Mouse (Mus musculus): Measurements from ENCODE around the gene Slc16a2.

The Slc16a2 gene

DNA sequence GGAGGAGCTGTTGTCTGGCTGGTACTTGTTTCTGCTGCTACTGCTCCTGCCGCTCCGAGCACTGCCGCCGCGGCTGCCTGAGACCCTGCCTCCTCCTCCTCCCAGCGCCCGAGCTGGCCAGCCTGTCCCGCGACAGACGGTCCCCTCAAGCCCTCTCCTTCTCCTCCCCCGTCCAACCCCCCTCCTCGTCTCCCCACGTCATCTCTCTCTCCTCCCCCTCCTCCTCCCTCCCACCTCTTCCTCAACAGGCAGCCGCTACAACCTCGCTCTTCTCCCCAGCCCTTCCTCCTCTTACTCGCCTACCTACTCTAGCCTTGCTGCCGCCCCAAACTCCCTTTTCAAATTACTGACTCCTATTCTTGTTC lies at the start of gene Slc16a2:
Gene Slc16a2 (minus strand): TSS at position 152 of the 365 bp plus-strand sequence.
- DNase-seq (ENCODE audit: low spot score in 2 of 2): peak; percentile 12 to 64

GRCm38 (mm10) chrX:103863502-103863901 lies 41.7 kb upstream of the Slc16a2 start:
- DNase-seq (ENCODE audit: low spot score in 2 of 2): no peak

DNA sequence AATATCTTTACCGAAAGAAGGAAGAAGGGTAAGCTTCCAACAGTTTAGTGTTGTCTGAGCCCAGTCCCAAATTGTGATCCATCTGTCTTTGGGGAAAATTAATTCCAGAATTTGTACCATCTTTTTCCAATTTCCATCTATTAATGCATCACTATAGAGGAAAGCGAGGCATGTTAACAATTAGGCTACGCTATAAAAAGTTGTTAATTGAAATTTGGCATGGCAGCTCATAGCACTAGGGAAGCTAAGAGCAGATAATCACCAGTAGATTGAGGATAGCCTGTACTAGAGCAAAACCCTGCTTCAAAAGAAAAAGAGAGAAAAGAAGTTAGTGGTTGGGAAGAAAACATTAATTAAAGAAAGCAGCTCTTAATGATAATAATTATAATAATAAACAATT lies 41.1 kb upstream of the Slc16a2 start:
- no peak for DNase-seq (ENCODE audit: low spot score in 2 of 2)

DNA sequence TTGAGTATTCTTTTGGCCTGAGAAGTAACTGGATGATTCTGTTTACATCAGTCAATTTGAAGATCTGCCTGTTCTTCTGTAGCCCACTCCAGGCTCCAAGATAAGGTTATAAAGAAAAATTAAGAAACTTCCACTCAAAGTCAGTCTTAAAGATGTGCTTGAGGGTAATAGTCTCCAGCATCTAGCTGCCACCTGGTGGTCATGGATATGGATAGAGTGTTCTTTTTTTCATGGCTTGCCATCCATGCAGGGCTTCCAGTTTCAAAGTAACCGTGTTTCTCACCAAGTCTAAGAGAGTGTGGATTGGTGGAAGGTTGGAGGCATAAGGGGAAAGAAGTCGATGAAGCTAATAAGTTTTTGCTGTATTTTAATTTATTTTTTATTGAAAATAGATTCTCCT lies 23.5 kb upstream of the Slc16a2 start:
- DNase-seq (ENCODE audit: low spot score in 2 of 2): no peak

DNA sequence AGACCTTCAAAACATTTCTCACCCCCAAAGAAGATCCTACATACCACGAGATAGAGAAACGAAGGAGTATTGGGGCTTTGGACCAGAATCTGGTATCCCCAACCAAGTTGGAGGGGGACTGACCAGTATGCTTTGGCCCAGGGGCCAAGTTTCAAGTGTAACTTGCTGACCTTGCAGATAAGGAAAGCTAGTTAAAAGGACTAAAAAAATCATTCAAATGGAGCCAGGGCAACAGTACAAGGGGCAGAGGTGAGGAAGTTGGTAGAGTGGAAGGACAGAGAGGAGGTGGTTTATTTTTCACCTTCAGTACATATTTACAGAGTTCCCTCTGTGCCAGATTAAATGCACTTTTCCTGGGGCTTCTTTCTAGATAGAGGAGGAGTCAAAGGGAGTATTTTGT lies 7.1 kb upstream of the Slc16a2 start:
- no peak for DNase-seq (ENCODE audit: low spot score in 2 of 2)

- no peak for DNase-seq (ENCODE audit: low spot score in 2 of 2)
Measured at GRCm38 (mm10) chrX:103822271-103822811, 558 bp upstream of the Slc16a2 start.

DNA sequence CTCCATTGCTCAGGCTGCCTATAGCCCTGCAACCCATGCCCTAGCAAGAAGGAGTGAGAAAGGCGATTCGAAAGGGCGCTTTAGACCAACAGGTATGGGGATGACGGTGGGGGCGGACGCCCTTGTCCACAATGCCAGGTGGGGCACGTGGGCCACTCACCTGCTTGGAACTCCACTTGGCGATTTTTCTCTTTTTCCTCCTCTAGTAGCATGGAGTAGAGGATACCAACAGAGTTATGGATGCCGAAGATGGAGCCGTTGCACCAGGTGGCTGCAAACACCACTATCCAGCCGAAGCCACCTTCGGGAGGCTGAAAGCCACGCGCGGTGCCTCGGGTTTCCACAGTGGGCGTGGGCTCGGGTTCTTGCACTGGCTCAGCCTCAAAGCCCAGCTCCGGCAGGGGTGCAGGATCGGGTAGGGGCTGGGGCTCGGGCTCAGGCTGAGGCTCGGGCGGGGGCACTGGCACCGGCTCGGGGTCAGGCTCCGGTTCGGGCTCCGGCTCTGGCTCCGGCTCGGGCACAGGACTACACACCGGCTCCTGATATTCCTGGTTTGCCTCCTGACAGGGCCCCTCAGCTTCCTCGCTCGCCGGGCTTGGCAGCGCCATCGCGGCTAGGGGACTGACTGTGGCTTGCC lies 470 bp downstream of the Slc16a2 start:
- no peak for DNase-seq (ENCODE audit: low spot score in 2 of 2)

DNA sequence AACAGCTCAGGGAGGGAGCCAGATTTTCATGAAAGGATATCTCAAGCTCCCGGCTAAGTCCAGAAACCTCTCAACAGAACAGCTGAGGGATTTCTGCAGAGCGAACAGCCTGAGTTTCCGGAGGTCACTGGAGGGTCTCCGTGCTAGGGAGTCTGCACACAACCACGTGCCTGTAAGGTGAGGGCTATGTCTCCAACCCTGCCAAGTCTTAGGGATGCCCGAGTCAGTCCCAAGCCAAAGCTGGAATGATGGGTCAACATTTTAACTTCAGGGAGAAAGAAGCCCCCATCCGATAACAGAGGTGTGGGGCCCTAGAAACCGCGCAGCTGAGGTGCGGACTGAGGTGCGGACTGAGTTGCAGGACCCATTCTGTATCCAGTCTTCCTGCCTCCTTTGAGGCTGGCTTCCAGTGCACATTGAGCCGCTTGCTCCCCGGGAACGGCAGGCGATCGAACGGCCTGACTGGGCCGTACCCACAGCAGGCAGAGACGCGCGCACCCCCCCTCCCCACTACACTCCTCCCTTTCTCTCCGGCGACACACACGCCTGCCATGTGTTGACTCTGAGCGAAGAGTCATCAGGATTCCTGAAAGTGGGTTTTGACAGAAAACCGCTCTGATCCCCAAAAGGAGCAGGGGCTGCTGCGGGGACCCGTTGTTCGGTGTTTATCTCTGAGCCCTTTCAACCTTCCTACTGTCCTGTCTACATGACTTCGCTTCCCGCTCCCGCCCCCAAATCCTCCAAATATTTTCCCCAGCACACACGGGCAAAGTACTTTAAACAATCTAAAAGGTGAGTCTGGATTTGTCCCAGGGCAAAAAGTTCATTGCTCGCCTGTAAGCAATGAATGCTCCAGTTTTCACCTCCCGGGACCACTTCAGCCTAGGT lies 1.2 kb downstream of the Slc16a2 start:
- DNase-seq (ENCODE audit: low spot score in 2 of 2): no peak

- no peak for DNase-seq (ENCODE audit: low spot score in 2 of 2)
Measured at GRCm38 (mm10) chrX:103819253-103819652, 2.5 kb downstream of the Slc16a2 start.

GRCm38 (mm10) chrX:103812690-103813089 lies 9.1 kb downstream of the Slc16a2 start:
- no peak for DNase-seq (ENCODE audit: low spot score in 2 of 2)

DNA sequence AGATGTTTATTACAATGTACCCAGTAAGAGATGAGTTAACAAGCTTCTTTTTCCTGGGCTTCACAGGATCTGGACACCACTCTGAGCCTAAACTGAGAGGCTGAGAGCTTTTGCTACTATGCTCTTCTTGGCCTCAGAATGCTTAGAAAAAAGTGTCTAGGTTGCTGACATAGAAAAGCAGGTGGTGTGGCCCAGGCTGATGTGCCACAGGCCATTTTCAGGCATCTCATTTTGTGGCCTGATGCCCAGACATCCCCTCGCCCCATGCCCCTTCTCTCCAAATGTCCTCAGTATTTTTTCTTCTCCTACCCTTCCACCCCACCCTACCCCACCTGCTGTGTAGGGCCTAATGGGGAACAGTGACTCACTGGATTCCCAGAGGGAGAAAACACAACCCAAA lies 11.3 kb downstream of the Slc16a2 start:
- no peak for DNase-seq (ENCODE audit: low spot score in 2 of 2)

DNA sequence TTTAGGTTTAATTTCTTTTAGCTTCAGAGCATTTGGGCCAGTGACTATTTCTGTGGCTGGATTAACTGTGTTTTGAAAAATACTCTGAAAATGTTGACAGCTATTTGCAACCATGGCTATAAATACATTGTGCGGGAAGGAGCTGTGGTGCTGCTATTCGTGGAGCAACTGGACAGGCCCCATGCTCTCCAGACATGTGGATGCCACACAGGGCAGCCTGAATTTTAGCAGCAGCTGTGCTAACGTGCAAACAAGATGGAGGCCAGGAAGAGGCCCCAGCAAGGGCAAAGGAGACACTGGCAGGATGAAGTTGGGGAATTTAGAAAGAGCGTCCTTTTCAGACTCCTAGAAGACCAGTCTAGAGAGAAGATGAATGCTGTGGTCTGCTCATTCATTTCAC lies 15.4 kb downstream of the Slc16a2 start:
- DNase-seq (ENCODE audit: low spot score in 2 of 2): no peak

GRCm38 (mm10) chrX:103796961-103797360 lies 24.8 kb downstream of the Slc16a2 start:
- DNase-seq (ENCODE audit: low spot score in 2 of 2): no peak

- DNase-seq (ENCODE audit: low spot score in 2 of 2): no peak
Measured at GRCm38 (mm10) chrX:103795506-103795905, 26.3 kb downstream of the Slc16a2 start.

DNA sequence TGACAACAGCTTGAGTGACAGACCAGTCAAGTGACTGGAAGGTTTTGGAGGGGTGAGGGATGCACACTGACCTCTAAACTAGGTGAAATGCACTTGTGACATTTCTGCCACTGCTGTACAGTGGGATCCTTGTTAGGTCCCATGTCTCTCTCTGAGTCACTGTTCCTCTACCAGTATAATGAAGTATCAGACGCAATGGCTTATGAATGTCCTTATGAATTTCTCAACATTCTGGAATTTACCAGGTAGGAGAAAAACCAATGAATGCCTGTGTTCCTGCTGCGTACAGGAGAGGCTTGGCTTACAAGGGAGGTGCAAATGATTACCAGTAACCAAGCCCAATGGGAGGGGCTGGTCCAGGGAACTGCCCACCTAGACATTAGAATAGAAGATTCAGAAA lies 30.5 kb downstream of the Slc16a2 start:
- DNase-seq (ENCODE audit: low spot score in 2 of 2): no peak

GRCm38 (mm10) chrX:103785681-103786080 lies 36.1 kb downstream of the Slc16a2 start:
- DNase-seq (ENCODE audit: low spot score in 2 of 2): no peak

GRCm38 (mm10) chrX:103776412-103776811 lies 45.4 kb downstream of the Slc16a2 start:
- no peak for DNase-seq (ENCODE audit: low spot score in 2 of 2)

GRCm38 (mm10) chrX:103746197-103746596 lies 75.6 kb downstream of the Slc16a2 start:
- DNase-seq (ENCODE audit: low spot score in 2 of 2): no peak

DNA sequence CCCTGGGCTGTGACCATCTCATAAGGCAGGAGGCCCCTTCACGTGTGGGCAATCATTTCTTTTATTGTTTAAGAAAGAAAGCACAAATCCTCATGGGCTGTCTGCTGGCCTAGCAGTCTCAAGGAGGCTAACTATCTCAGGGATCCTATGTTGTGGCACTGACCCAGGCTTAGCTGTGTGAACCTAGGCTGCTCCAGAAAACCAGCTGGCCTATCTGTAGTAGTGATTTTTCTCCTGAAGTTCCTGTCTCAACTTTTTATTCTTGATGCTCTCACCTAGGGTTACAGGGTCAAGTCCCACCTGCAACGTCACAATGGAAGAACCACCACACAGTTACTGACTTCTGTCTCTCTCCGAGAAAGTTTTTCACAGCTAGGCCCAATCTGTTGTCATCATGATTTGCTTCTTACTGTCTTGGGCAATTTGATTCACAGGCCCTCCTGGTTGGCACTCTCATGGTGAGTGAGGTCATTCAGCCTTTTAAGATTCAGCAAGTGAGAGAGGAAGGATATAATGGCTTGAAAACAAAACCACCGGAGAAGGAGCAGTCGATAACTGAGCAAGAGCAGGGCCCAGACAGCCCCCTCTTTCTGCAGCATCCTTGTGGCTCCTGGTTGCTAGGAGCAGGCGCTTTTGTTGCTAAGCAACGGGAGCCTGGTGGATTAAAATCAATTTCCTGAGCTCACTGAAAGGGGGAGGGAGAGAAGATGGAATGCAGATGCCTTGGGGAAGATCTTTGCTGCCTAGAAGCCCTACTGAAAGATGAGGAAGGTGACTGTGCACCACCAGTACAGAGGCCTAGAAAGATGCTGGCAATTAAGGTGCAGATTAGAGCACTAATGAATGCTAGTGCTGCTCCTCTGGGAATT lies 77.4 kb downstream of the Slc16a2 start:
- DNase-seq (ENCODE audit: low spot score in 2 of 2): no peak

GRCm38 (mm10) chrX:103742057-103742315 lies 79.8 kb downstream of the Slc16a2 start:
- no peak for DNase-seq (ENCODE audit: low spot score in 2 of 2)

- DNase-seq (ENCODE audit: low spot score in 2 of 2): no peak
Measured at GRCm38 (mm10) chrX:103741215-103742056, 80.3 kb downstream of the Slc16a2 start.

Measured in spleen, postnatal 4 days (tissue).